Mouse (Mus musculus) kidney, postnatal 10 days (tissue): Measurements from ENCODE around the gene Col18a1.
"Not testable (repeated sequence)": the region's sequence is repeated elsewhere in the genome, so short reads cannot be mapped to it uniquely, and the experiment has no call there.

Experiments used
- DNase-seq: peaks from one replicate; pipeline ENCODE4 v3.0.0; 2021; ENCODE audit warnings: mixed read lengths

The Col18a1 gene

GRCm38 (mm10) chr10:77180110-77180509, 13.8 kb upstream of the Col18a1 start:
- DNase-seq: no peak

GRCm38 (mm10) chr10:77178691-77179090, 12.3 kb upstream of the Col18a1 start:
- DNase-seq: no peak

- no peak for DNase-seq
These were observed 4.1 kb upstream of the Col18a1 start for GRCm38 (mm10) chr10:77170400-77170799.

- DNase-seq: peak; percentile 73
These were observed 916 bp downstream of the Col18a1 start for GRCm38 (mm10) chr10:77165318-77165945.

- no peak for DNase-seq
These were observed 1.8 kb downstream of the Col18a1 start for GRCm38 (mm10) chr10:77164437-77165052.

GRCm38 (mm10) chr10:77164041-77164436, 2.3 kb downstream of the Col18a1 start:
- DNase-seq: no peak

GRCm38 (mm10) chr10:77163392-77163977, 2.9 kb downstream of the Col18a1 start:
- no peak for DNase-seq

DNA sequence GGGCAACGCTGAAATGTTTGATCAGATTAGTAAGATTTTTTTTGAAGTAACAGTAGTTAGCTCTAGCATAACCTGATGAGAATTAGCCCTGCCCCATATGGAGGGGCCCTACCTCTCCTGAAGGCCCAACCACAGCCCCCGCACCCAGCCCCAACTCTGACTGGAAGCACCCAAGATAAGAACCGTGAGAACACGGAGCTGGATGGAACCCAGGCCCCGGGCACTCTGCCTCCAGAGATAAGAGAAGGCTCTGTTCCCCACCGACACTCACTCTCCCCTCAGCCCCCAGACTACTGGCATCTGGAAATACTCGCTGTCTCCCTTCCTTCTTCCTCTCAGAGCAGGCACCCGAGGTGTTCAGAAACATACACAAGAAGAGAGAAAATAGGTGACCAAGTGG, 6.8 kb downstream of the Col18a1 start:
- no peak for DNase-seq

GRCm38 (mm10) chr10:77158948-77159347, 7.4 kb downstream of the Col18a1 start:
- no peak for DNase-seq

GRCm38 (mm10) chr10:77157245-77158019, 8.9 kb downstream of the Col18a1 start:
- DNase-seq: no peak

DNA sequence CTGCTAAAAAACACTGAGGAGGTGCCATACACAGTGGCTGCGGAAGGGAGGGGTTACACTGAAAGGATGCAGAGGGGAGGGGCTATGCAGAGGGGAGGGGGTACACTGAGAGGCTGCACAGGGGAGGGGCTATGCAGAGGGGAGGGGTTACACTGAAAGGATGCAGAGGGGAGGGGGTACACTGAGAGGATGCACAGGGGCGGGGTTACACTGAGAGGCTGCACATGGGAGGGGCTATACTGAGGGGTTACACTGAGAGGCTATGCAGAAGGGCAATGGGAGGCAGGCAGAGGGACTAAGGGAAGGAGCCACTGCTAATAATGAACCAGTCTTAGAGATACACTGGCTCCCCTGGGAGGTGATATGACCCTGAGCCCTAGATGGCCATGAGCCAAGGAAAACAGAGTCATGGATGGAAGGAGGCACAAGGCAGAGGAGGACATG, 14.1 kb downstream of the Col18a1 start:
- DNase-seq: peak; percentile 78

- peak; percentile 67 for DNase-seq
These were observed 14.8 kb downstream of the Col18a1 start for GRCm38 (mm10) chr10:77151551-77152002.

GRCm38 (mm10) chr10:77150947-77151521, 15.3 kb downstream of the Col18a1 start:
- peak; percentile 38 for DNase-seq

- peak; percentile 61 for DNase-seq
These were observed 16.3 kb downstream of the Col18a1 start for GRCm38 (mm10) chr10:77150016-77150415.

- DNase-seq: no peak
These were observed 18.8 kb downstream of the Col18a1 start for GRCm38 (mm10) chr10:77147545-77147944.

DNA sequence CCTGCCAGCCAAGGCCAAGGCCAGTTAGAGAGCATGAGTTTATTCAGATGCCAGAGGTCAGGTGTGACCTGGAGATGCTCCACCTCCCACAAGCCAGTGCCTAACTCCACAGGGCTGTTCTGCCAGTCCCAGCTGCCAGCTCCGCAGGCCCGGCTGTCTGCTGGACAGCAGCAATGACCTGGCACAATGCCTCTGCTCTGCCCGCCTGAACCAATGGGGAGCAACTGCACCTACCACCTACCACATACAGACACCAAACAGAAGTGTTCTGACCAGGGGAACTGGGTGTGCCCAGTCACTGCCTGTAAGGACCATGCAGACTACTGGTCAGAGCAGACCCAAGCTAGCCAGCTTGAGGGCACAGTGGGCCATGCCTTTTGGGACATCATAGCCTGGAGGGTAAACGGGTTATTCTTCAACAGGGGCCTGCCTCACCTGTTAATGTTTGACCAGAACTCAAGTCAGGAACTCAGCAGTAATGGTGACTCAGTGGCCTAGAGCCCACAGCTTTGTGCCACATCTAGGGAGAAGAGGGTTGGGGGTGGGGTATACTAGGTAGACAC, 19.4 kb downstream of the Col18a1 start:
- peak; percentile 86 for DNase-seq

DNA sequence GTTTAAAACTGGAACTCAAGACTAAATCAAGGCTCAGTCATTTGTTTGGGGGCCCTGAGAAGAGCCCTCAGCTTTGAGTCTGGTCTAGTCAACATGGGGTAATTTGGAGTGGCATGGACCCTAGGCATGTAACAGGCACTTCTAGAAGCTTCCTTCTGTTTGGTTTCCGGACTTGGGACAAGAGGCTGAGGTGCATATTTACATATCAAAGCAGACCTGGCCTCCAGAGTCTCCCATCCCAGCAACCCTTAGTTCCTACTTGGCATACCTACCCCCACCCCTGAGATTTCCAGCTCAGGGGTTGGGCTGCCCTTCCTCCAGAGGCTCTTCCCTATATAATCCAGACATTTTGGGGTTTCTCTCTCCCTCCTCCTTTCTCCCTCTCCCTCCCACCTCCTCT, 20.4 kb downstream of the Col18a1 start:
- DNase-seq: no peak

DNA sequence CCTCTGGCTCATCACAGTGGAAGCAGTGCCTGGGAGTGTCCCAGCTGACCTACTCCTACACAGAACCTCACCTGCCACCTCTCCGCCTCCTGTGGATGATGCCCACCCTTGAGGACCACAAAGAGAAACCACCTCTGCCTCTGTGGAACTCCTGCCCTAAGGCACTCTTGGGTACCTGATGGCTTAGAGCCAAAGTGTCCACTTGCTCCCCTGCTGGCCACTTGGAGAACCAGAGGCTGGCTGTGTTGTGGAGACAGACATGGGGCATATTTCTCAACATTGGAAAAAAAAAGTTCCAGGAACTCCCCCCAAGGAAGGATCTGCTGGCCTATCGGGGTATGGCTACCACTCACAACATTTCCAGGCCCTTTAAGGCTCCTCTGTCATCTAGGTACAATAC, 22.0 kb downstream of the Col18a1 start:
- DNase-seq: peak; percentile 63

DNA sequence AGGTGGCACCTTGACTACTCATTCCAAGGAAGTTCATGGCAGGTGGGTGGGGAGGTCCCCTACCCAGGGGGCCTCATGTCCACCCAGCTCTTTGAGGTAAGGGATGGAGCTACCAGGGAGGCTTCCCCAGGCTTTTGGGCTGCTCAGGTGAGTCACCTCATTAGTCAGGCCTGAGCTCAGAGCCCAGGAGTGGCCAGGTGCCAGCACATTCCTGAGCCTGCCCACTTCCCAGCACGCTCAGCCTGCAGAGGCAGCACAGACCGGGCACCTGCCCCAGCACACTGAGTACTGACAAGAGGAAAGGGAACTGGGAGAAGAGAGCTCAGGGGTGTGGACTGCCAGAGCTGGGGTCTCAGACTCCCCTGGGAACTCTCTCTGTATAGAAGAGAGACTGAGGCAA, 24.0 kb downstream of the Col18a1 start:
- peak; percentile 90 for DNase-seq

DNA sequence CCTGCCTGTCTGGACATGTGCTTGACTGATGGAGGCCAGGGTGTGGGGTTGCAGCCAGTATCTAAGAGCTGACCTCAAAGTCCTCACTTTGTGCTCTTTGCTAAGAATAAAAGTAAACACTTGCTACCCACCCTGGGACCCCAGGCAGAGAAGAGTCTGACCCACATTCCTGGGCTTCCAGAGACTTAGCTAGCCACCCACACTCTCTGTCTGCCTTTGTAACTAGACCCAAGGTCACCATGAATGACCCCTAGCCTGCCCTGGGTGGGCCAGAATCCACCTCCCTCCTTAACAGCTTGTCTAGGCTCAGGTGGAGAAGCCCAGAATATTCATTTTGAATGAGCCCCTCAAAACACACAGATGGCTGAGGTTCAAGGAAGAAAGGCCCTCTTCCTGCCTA, 28.0 kb downstream of the Col18a1 start:
- no peak for DNase-seq

- no peak for DNase-seq
These were observed 30.1 kb downstream of the Col18a1 start for GRCm38 (mm10) chr10:77136205-77136604.

DNA sequence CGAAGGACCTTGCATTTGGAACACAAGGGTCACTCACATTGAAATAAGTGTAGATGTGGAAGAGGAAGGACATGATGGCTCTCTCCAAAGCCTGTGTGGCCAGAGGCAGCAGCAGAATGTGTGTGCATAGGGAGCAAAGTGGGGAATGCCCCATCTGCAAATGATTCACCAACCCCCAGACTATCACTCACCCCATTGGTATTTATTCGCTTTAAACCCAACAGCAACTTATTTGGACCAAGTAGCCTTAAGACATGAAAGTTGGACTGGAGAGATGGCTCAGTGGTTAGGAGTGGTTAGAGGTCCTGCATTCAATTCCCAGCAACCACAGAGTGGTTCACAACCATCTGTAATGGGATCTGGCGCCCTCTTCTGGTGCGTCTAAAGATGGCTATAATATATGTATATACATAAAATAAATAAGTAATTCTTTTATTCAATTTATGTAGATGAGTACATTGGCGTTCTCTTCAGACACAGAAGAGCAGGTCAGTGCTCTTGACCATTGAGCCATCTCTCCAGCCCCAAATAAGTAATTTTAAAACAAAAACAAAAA, 31.0 kb downstream of the Col18a1 start:
- DNase-seq: no peak

DNA sequence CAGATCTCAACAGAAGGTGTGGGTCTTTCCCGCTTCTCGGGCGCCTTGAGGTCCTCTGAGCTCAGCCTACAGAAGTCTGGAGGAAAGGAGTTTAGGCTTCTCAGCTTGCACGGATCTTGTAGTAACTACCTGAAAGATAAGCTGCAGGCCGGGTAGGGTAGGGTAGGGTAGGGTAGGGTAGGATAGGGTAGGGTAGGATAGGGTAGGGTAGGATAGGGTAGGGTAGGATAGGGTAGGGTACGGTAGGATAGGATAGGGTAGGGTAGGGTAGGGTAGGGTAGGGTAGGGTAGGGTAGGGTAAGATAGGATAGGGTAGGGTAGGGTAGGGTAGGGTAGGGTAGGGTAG, 31.6 kb downstream of the Col18a1 start:
- not testable (repeated sequence) for DNase-seq
